Mouse (Mus musculus) adipocyte (in vitro differentiated cells): Measurements from ENCODE around the gene Esr2.
"Not testable (repeated sequence)": the region's sequence is repeated elsewhere in the genome, so short reads cannot be mapped to it uniquely, and the experiment has no call there.

Experiments
- DNase-seq: peaks from one replicate; pipeline ENCODE4 v3.0.0-alpha.2; 2016; ENCODE audit warnings: low spot score

The Esr2 gene

GRCm38 (mm10) chr12:76152389-76152788 lies 24.7 kb downstream of the Esr2 start:
- DNase-seq = not testable (repeated sequence)

- DNase-seq = no peak
These were observed 40.4 kb downstream of the Esr2 start for GRCm38 (mm10) chr12:76136701-76137100.

- DNase-seq = not testable (repeated sequence)
These were observed 44.0 kb downstream of the Esr2 start for GRCm38 (mm10) chr12:76133081-76133480.

- DNase-seq = no peak
These were observed 44.5 kb downstream of the Esr2 start for GRCm38 (mm10) chr12:76132591-76132990.

- DNase-seq = no peak
These were observed 46.2 kb downstream of the Esr2 start for GRCm38 (mm10) chr12:76130891-76131290.

- no peak for DNase-seq
These were observed 46.8 kb downstream of the Esr2 start for GRCm38 (mm10) chr12:76130281-76130680.

GRCm38 (mm10) chr12:76128831-76129230 lies 48.2 kb downstream of the Esr2 start:
- DNase-seq = no peak

- DNase-seq = no peak
These were observed 48.8 kb downstream of the Esr2 start for GRCm38 (mm10) chr12:76128306-76128705.

- no peak for DNase-seq
These were observed 53.8 kb downstream of the Esr2 start for GRCm38 (mm10) chr12:76123223-76123622.

- peak; percentile 13 for DNase-seq
These were observed 59.4 kb downstream of the Esr2 start for GRCm38 (mm10) chr12:76117632-76118153.

GRCm38 (mm10) chr12:76116577-76116976 lies 60.5 kb downstream of the Esr2 start:
- DNase-seq = no peak

GRCm38 (mm10) chr12:76111046-76111445 lies 66.0 kb downstream of the Esr2 start:
- no peak for DNase-seq

GRCm38 (mm10) chr12:76109646-76110405 lies 67.2 kb downstream of the Esr2 start:
- DNase-seq = no peak

GRCm38 (mm10) chr12:76104596-76105351 lies 72.3 kb downstream of the Esr2 start:
- DNase-seq = no peak

GRCm38 (mm10) chr12:76102621-76103020 lies 74.4 kb downstream of the Esr2 start:
- no peak for DNase-seq

GRCm38 (mm10) chr12:76095117-76096035 lies 81.7 kb downstream of the Esr2 start:
- DNase-seq = no peak

- DNase-seq = no peak
These were observed 83.2 kb downstream of the Esr2 start for GRCm38 (mm10) chr12:76093613-76094588.

GRCm38 (mm10) chr12:76092789-76093466 lies 84.1 kb downstream of the Esr2 start:
- DNase-seq = no peak

- no peak for DNase-seq
These were observed 90.0 kb downstream of the Esr2 start for GRCm38 (mm10) chr12:76087025-76087424.
